Mouse (Mus musculus) erythroid progenitor cell, adult 5-6 weeks (primary cell): Measurements from ENCODE around the gene Sh3bgrl3. TPM values are rescaled to one million over a fixed set of nuclear protein-coding genes. Genes with fewer than 3 reads are reported as not detected.
A peak's percentile ranks its signal among the peaks of the same experiment; 100 is the strongest.

Experiments used
- ATAC-seq: replicated peaks from 2 replicates; pipeline ENCODE4 v1.8.0; 2016; ENCODE audit warnings: moderate number of reproducible peaks, mild to moderate bottlenecking, moderate TSS enrichment, inconsistent platforms; ENCODE audit not compliant: poor library complexity, low FRiP score, severe bottlenecking
- total RNA-seq, 2 experiments: library from RNA; stranded (forward) in 1 of 2; stranded (reverse) in 1 of 2; fragments of 150-400 nt in 1 of 2; fragments of 186-747, 209-891 nt in 1 of 2; gene quantifications; 2 replicates each; pipeline versions ENCODE4 v1.2.3 to v1.2.4; 2015 to 2017; ENCODE audit warnings: low replicate concordance in 2 of 2

Gene Sh3bgrl3
- total RNA-seq, 2 experiments from 2014 or later: 67.0 to 129 TPM

DNA sequence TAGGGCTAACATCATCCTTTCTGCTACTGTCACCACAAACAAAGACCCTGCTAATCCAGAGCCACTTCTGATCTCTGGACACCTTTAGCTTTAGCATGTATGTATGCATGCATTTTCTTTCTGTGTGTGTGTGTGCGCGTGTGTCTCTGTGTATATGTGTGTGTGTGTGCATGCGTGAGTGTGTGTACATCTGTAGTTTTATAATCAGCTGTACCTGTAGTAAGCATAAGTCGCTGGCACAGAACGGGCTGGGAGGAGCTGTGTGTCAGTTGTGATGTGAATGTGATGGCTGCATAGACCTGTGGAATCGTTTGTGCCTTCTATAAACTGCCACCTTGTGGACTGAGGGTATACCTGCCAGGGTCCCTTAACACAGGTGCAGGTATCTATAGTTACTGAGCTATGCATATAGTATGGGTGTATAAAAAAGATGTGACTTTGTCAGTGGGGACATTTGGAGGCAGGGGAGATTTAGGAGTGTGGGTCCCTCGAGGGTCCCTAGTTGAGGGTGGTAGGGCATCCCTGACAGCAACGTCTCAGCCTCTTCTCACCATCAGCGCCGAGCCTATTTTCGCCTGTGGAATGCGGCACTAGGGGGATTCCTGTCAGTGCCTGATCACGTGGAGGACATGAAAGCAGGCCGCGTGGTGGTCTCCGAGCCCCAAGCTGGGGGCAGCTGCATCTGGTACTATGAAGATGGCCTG lies 37.9 kb downstream of the Sh3bgrl3 start:
- no peak for ATAC-seq

DNA sequence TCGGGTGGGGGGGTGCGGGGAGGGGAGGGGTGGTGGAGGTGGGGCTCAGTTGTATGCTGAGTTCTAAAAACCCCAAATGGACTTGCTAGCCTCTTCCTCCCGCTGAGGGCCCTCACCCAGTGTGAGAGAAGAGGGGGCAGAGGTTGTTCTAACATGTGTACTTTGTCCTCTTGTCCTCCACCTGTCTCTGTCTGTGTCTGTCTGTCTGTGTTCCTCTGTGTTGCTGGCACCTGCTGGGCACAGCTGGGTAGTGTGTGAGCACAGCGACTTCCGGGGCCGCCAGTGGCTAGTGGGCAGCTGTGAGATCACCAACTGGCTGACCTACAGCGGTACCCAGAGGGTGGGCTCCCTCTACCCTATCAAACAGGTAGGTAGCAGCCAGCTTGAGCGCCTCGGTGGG lies 39.6 kb downstream of the Sh3bgrl3 start:
- no peak for ATAC-seq

DNA sequence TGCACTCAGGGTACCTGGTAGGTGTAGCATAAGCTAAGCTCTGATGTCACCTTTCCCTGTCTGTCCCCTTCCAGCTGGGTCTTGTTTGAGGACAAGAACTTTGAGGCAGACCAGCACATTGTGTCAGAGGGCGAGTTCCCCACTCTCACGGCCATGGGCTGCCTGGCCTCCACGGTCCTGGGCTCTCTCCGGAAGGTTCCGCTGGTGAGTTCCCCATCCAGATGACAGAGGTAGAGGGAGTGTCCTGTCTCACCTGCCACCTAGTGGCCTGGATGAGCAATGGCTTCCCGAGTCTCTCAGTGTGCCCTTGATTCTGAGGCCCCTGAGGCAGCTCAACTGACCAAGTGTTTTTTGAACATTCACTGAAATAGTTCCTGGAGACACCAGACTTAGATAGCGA lies 41.2 kb downstream of the Sh3bgrl3 start:
- ATAC-seq: peak; percentile 79

DNA sequence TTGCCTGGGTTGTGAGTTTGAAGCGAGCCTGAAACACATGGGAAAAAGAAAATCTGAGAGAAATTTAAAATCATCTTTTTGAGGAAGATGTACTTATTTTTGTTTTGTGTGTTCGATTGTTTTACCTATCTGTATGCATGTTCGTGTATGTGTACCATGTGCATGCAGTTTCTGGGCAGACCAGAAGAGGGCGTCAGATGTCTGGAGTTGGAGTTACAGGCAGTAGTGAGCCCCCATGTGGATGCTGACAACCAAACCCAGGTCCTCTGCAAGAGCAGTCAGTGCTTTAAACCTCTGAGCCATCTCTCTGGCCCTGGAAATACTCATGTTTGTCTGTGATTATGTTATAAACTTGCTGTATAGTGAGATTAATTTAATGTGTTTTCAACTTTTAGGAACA lies 43.6 kb downstream of the Sh3bgrl3 start:
- ATAC-seq: no peak

DNA sequence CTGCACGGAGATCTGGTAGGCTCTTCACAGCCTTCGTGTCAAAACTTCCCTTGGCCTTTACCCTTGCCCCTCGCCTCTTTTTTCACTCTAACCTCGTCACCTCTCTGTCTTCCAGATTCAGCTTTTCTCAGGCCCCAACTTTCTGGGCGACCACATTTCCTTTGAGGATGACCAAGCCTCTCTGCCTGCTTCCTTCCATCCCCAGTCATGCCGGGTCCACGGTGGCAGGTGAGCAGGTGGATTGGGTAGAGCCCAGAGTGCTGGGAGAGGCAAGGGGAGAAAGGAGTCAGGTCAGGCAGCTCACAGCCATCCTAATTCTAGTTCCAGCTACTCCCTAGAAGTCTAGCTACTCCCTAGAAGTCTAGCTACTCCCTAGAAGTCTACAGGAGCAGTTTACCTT lies 46.1 kb downstream of the Sh3bgrl3 start:
- ATAC-seq: no peak

DNA sequence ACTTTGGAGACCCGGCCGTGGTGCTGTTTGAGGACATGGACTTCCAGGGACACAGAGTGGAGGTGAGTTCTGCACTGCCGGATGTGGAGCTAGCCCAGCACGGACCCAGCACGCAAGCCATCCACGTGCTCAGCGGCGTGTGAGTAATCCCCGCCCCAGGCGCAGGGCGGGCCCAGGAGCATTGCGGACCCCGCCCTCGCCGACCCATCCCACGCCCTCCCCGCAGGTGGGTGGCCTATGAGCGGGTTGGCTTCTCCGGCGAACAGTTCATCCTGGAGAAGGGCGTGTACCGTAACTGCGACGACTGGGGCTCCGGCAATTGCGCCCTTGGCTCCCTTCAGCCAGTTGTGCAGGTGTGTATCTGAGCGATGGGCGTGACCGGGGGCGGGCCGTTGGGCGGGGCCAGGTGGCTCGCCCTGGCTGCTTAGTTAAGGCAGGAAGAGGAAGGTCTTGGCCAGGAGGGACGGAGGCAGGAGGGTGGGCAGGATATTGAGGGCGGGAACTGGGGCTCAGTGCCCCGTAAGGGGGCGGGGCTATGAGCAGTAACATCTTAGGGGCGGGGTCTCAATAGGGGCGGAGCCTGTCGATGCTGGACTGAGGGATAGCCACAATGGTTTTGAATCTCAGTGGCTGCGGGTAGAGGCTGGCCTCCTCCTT lies 46.7 kb downstream of the Sh3bgrl3 start:
- ATAC-seq: peak; percentile 76

DNA sequence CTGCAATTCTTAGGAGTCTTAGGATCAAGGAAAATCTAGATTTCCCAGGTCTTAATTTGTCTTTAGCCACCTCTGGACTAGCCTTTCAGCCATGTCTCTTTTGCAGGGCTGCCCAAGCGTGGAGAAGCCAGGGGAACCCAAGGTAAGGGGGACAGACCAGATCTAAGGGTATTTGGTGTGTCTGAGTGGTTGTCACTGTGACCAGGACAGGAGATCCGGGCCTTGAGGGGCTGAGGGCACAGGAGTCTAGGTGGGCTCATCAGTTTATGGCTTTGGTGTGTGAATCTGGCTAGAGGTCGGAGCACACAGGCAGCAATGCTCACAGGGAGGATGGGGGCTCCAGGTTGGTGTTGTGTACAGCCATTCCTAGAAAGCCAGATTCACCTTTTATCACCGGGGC lies 47.9 kb downstream of the Sh3bgrl3 start:
- ATAC-seq: no peak

DNA sequence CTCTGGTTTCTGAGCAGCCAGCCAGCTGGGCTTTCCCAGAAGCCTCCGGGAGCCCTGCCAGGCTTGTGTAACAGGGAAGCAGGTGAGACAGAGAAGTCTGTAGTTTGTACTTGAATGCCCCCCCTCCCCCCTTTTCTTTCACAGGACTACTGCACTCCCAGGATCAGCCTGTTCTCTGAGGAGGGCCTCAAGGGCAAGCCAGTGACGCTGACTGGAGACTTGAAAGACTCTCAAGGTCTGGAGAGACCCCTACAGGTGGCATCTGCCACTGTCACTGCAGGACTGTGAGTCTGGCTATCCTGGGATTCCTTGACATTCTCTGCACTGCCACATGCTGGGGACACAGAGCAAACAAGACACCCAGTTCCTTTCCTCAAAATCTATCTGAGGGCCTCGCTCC lies 49.9 kb downstream of the Sh3bgrl3 start:
- no peak for ATAC-seq

Other genes starting within 250 kb of the Sh3bgrl3 start
- 73.9 and 91.8 TPM in 2 replicates for gene Rps6ka1, start 241.0 kb downstream of the Sh3bgrl3 start, total RNA-seq (2015; ENCODE audit: low replicate concordance)
- 77.2 and 91.8 TPM in 2 replicates for gene Rps6ka1, start 241.0 kb downstream of the Sh3bgrl3 start, total RNA-seq (2017; ENCODE audit: low replicate concordance)
- 1,062 and 1,086 TPM in 2 replicates for gene Hmgn2, start 160.1 kb downstream of the Sh3bgrl3 start, total RNA-seq (2015; ENCODE audit: low replicate concordance)
- gene Hmgn2, start 160.1 kb downstream of the Sh3bgrl3 start, total RNA-seq (2017; ENCODE audit: low replicate concordance): 532 and 653 TPM in 2 replicates
- gene Dhdds, start 127.9 kb downstream of the Sh3bgrl3 start, total RNA-seq (2015; ENCODE audit: low replicate concordance): 9.4 and 10.1 TPM in 2 replicates
- 10.1 and 12.1 TPM in 2 replicates for gene Dhdds, start 127.9 kb downstream of the Sh3bgrl3 start, total RNA-seq (2017; ENCODE audit: low replicate concordance)
- 1.1 and 2.1 TPM in 2 replicates for gene Lin28a, start 109.9 kb downstream of the Sh3bgrl3 start, total RNA-seq (2015; ENCODE audit: low replicate concordance)
- 1.0 and 2.2 TPM in 2 replicates for gene Lin28a, start 109.9 kb downstream of the Sh3bgrl3 start, total RNA-seq (2017; ENCODE audit: low replicate concordance)
- not detected in 2 replicates for gene Zfp683, start 75.0 kb downstream of the Sh3bgrl3 start, total RNA-seq (2015; ENCODE audit: low replicate concordance)
- gene Zfp683, start 75.0 kb downstream of the Sh3bgrl3 start, total RNA-seq (2017; ENCODE audit: low replicate concordance): not detected in 2 replicates
- 5.0 TPM in 1 of 2 replicates, not detected in the other for gene Crybg2, start 68.0 kb downstream of the Sh3bgrl3 start, total RNA-seq (2015; ENCODE audit: low replicate concordance)
- not detected in 2 replicates for gene Crybg2, start 68.0 kb downstream of the Sh3bgrl3 start, total RNA-seq (2017; ENCODE audit: low replicate concordance)
- 157 and 288 TPM in 2 replicates for gene Cd52, start 33.7 kb downstream of the Sh3bgrl3 start, total RNA-seq (2015; ENCODE audit: low replicate concordance)
- gene Cd52, start 33.7 kb downstream of the Sh3bgrl3 start, total RNA-seq (2017; ENCODE audit: low replicate concordance): 103 and 211 TPM in 2 replicates
- not detected in 2 replicates for gene Ubxn11, start 26.2 kb downstream of the Sh3bgrl3 start, total RNA-seq (2015; ENCODE audit: low replicate concordance)
- gene Ubxn11, start 26.2 kb downstream of the Sh3bgrl3 start, total RNA-seq (2017; ENCODE audit: low replicate concordance): 4.5 TPM in 1 of 2 replicates, not detected in the other
- gene Cep85, start 58.3 kb upstream of the Sh3bgrl3 start, total RNA-seq (2015; ENCODE audit: low replicate concordance): 91.4 and 93.3 TPM in 2 replicates
- 105 and 118 TPM in 2 replicates for gene Cep85, start 58.3 kb upstream of the Sh3bgrl3 start, total RNA-seq (2017; ENCODE audit: low replicate concordance)
- gene Gm7534, start 74.2 kb upstream of the Sh3bgrl3 start, total RNA-seq (2015; ENCODE audit: low replicate concordance): not detected in 2 replicates
- gene Gm7534, start 74.2 kb upstream of the Sh3bgrl3 start, total RNA-seq (2017; ENCODE audit: low replicate concordance): not detected in 2 replicates
- gene Catsper4, start 98.6 kb upstream of the Sh3bgrl3 start, total RNA-seq (2015; ENCODE audit: low replicate concordance): not detected in 2 replicates
- gene Catsper4, start 98.6 kb upstream of the Sh3bgrl3 start, total RNA-seq (2017; ENCODE audit: low replicate concordance): not detected in 2 replicates
- gene Cnksr1, start 109.6 kb upstream of the Sh3bgrl3 start, total RNA-seq (2015; ENCODE audit: low replicate concordance): not detected in 2 replicates
- gene Cnksr1, start 109.6 kb upstream of the Sh3bgrl3 start, total RNA-seq (2017; ENCODE audit: low replicate concordance): not detected in 2 replicates
- gene E130218I03Rik, start 114.9 kb upstream of the Sh3bgrl3 start, total RNA-seq (2015; ENCODE audit: low replicate concordance): not detected in 2 replicates
- gene E130218I03Rik, start 114.9 kb upstream of the Sh3bgrl3 start, total RNA-seq (2017; ENCODE audit: low replicate concordance): not detected in 2 replicates
- 2.2 and 4.6 TPM in 2 replicates for gene Zfp593, start 116.8 kb upstream of the Sh3bgrl3 start, total RNA-seq (2015; ENCODE audit: low replicate concordance)
- gene Zfp593, start 116.8 kb upstream of the Sh3bgrl3 start, total RNA-seq (2017; ENCODE audit: low replicate concordance): not detected in 2 replicates
- not detected in 2 replicates for gene Gm30191, start 118.1 kb upstream of the Sh3bgrl3 start, total RNA-seq (2015; ENCODE audit: low replicate concordance)
- not detected in 2 replicates for gene Gm30191, start 118.1 kb upstream of the Sh3bgrl3 start, total RNA-seq (2017; ENCODE audit: low replicate concordance)
- not detected in 2 replicates for gene Grrp1, start 125.3 kb upstream of the Sh3bgrl3 start, total RNA-seq (2015; ENCODE audit: low replicate concordance)
- not detected in 2 replicates for gene Grrp1, start 125.3 kb upstream of the Sh3bgrl3 start, total RNA-seq (2017; ENCODE audit: low replicate concordance)
- gene Pdik1l, start 159.1 kb upstream of the Sh3bgrl3 start, total RNA-seq (2015; ENCODE audit: low replicate concordance): 39.4 and 45.4 TPM in 2 replicates
- gene Pdik1l, start 159.1 kb upstream of the Sh3bgrl3 start, total RNA-seq (2017; ENCODE audit: low replicate concordance): 52.6 and 53.7 TPM in 2 replicates
- not detected in 2 replicates for gene Trim63, start 186.3 kb upstream of the Sh3bgrl3 start, total RNA-seq (2015; ENCODE audit: low replicate concordance)
- not detected in 2 replicates for gene Trim63, start 186.3 kb upstream of the Sh3bgrl3 start, total RNA-seq (2017; ENCODE audit: low replicate concordance)
- not detected in 2 replicates for gene Slc30a2, start 214.4 kb upstream of the Sh3bgrl3 start, total RNA-seq (2015; ENCODE audit: low replicate concordance)
- gene Slc30a2, start 214.4 kb upstream of the Sh3bgrl3 start, total RNA-seq (2017; ENCODE audit: low replicate concordance): not detected in 2 replicates